8 mouse cellular contexts compared by ENCODE assay signal in the genomic region with DNA sequence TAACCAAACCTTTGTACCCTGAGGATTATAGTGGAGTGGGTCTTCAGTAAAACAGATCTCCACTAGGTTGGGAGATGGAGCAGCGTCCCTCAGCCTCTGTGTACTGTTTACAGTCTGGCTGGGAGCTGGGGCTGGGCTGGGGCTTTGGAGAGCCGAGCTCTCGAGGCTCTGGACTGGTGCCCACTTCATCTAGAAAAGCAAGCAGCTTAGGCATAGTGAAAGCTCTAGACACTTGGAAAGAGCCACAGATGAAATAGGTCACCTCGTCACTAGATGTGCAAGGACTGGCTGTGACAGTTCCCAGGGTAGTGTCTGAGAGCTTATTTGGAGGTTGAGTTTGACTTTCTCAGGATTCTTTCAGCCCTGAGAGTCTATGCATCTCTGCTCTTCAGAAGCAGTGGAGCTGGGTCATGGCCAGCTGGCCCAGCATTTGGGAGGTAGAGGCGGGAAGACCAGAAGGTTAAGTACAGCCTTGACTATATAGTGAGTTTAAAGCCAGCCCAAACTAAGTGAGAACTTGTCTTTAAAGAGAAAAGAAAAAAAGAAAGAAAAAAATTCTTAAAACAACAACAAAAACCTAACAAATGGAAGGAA. TPM values are rescaled to one million over a fixed set of nuclear protein-coding genes. Genes with fewer than 3 reads are reported as not detected.
DNase-seq lines count a peak whose midpoint lies in the region; ATAC-seq and TF ChIP-seq lines count a peak whose summit lies in the region.

No protein-coding gene starts in this region.

- no peak overlapping the region for H3K27ac ChIP-seq in kidney, adult 2 months (ENCODE audit: insufficient read depth, low read depth, low read length)
- H3K27ac ChIP-seq in lung, embryonic 14.5 days (ENCODE audit: low read depth): 0 out of 2 replicates have a peak overlapping the region, but pooled peaks have one; percentile 54

- no peak overlapping the region for H3K4me2 ChIP-seq in lung, embryonic 14.5 days

- H3K4me3 ChIP-seq in kidney, adult 2 months (ENCODE audit: insufficient read depth, low read depth, low read length): no peak overlapping the region
- no peak overlapping the region for H3K4me3 ChIP-seq in lung, embryonic 14.5 days (ENCODE audit: low read depth, low read length)

- 48% methylated on average over 5 of the region's 5 CpGs for WGBS in kidney, adult 2 months
- 25% methylated on average over 5 of the region's 5 CpGs for WGBS in lung, embryonic 14.5 days

- H3K9me3 ChIP-seq in lung, embryonic 14.5 days (ENCODE audit: low read depth, low read length): no peaks in the 10 kb centered on the region

- H3K4me1 ChIP-seq in kidney, adult 2 months (ENCODE audit: control insufficient read depth, insufficient read depth, low read length): peaks cover 8% of the 10 kb centered on the region; the same call in 1 of the 2 replicates
- peaks cover 7% of the 10 kb centered on the region; the same call in 1 of the 2 replicates for H3K4me1 ChIP-seq in lung, embryonic 14.5 days (ENCODE audit: insufficient read depth)

- H3K27me3 ChIP-seq in kidney, adult 2 months (replicated peaks; ENCODE audit: control insufficient read depth, insufficient read depth, low read length): no peaks in the 10 kb centered on the region
- H3K27me3 ChIP-seq in lung, embryonic 14.5 days (ENCODE audit: insufficient read depth, low read length): no peaks in the 10 kb centered on the region

- 0 out of 2 replicates have a peak, but pooled peaks cover under 1% of the 10 kb centered on the region for H3K36me3 ChIP-seq in kidney, adult 2 months (ENCODE audit: control insufficient read depth, insufficient read depth, low read length)
- H3K36me3 ChIP-seq in lung, embryonic 14.5 days (ENCODE audit: insufficient read depth): no peaks in the 10 kb centered on the region

- no peak for TF ChIP-seq POLR2A in kidney, adult 2 months (IDR thresholded peaks at IDR 0.05; ENCODE audit: low read depth, low read length)
- no peak for TF ChIP-seq POLR2A in brain, embryonic 14.5 days (IDR thresholded peaks at IDR 0.05; ENCODE audit: borderline replicate concordance, extremely low read depth, insufficient read depth, insufficient read length, poor library complexity, severe bottlenecking)

- no peak overlapping the region; the same call in 1 of the 2 replicates for H3K9ac ChIP-seq in lung, embryonic 14.5 days

- no peak for TF ChIP-seq CTCF in kidney, adult 2 months (conservative IDR thresholded peaks at IDR 0.05; ENCODE audit: insufficient read depth, insufficient read length, low read depth, low read length)
- no peak for TF ChIP-seq CTCF in brain, embryonic 14.5 days (IDR thresholded peaks at IDR 0.05; ENCODE audit: borderline replicate concordance, extremely low read depth, insufficient read depth, insufficient read length)
- no peak for TF ChIP-seq CTCF in lung, embryonic 14.5 days (IDR thresholded peaks at IDR 0.05; ENCODE audit: low read depth)

- peak; percentile 56 to 59 for DNase-seq in kidney, postnatal 4 days
- no peak for DNase-seq in kidney, adult 2 months
- peak; percentile 56 for DNase-seq in brain, embryonic 14.5 days (ENCODE audit: low read depth)
- peak; percentile 50 to 60 for DNase-seq in cerebellum, postnatal 36 days
- DNase-seq in lung, embryonic 14.5 days: peak; percentile 85
- no peak for DNase-seq in urinary bladder, adult 18-20 months (ENCODE audit: low spot score in 2 of 2)
- DNase-seq in urinary bladder, adult 2 months (ENCODE audit: low spot score): no peak
- DNase-seq in liver: no peak

- peak; percentile 91 for ATAC-seq in lung, embryonic 14.5 days (ENCODE audit: insufficient read depth)

RNA-seq across cellular contexts. Expression of gene Arpp19, which starts 35.7 kb away (rescaled TPM):
- polyA plus RNA-seq in kidney, adult 2 months (2012; rRNA removed): 18.2 and 24.6 TPM in 2 replicates
- polyA plus RNA-seq in brain, embryonic 14.5 days (2012; rRNA removed): 82.1 and 94.9 TPM in 2 replicates
- 289 and 306 TPM in 2 replicates for polyA plus RNA-seq in lung, embryonic 14.5 days (2014; fragmentation: Nextera tagmentation; extraction: Ambion mirVana)
- 69.9 and 83.8 TPM in 2 replicates for polyA plus RNA-seq in urinary bladder, adult 2 months (2012; rRNA removed)

RNA-seq across cellular contexts. Expression of gene Fam214a, which starts 49.0 kb away (rescaled TPM):
- 12.1 and 12.8 TPM in 2 replicates for polyA plus RNA-seq in kidney, adult 2 months (2012; rRNA removed)
- 21.5 and 25.4 TPM in 2 replicates for polyA plus RNA-seq in brain, embryonic 14.5 days (2012; rRNA removed)
- 8.9 and 9.9 TPM in 2 replicates for polyA plus RNA-seq in lung, embryonic 14.5 days (2014; fragmentation: Nextera tagmentation; extraction: Ambion mirVana)
- 19.4 and 25.6 TPM in 2 replicates for polyA plus RNA-seq in urinary bladder, adult 2 months (2012; rRNA removed)

Comparison
In these comparisons a context has a peak if more than half of its experiments do, and no peak if none do; other contexts are left out.
1. DNase-seq: peak in kidney, postnatal 4 days (2 of 2), brain, embryonic 14.5 days (single experiment), cerebellum, postnatal 36 days (2 of 2) and lung, embryonic 14.5 days (single experiment); none in kidney, adult 2 months (single experiment), urinary bladder, adult 18-20 months (0 of 2), urinary bladder, adult 2 months (single experiment) and liver (single experiment).